Mouse (Mus musculus) urinary bladder, postnatal 4 days (tissue): Measurements from ENCODE around the gene Agbl1.

Experiments used
- DNase-seq, 2 experiments: peaks; one replicate each; pipeline ENCODE4 v3.0.0; 2021 to 2022; ENCODE audit warnings: low spot score in 2 of 2

Gene Agbl1

DNA sequence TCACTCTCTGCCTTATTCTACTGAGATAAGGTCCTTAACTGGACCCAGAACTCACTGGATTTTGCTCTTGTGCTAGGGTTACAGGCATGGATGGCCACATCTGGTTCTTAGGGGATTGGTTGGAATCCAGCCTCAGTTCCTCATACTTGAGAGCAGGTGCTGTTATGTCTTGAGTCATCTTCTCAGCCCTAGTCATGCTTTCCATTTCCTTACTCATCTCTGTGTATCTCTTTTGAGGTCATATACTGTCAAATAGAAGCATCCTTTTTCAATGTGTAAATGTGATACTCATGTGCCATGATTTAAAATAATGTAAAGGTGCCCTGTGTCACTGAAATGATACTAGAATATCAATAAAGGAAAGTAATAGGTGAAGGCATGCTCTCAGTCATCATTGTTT, 705.5 kb downstream of the Agbl1 start:
- no peak for DNase-seq

- no peak for DNase-seq
Observed at GRCm38 (mm10) chr7:76941531-76941930, 711.8 kb downstream of the Agbl1 start.

DNA sequence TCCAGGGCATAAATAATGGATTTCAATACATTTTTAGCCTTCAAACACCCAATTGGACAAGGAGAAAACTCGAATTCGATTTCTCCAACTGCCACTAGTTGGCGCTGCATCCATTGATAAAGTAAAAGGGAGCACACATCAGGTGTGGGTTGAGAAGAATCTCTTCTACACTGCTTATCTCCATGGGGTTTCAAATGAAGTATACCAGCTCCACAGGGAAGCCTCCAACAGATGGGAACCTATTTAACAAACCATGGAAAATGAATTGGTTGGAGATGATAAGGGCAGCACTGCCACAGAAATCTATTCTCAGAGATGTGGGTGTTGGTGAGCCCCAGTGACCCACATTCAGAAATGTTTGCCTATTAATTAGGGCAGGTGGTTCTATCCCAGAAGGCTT, 741.6 kb downstream of the Agbl1 start:
- no peak for DNase-seq

GRCm38 (mm10) chr7:77009571-77009970, 779.9 kb downstream of the Agbl1 start:
- no peak for DNase-seq

DNA sequence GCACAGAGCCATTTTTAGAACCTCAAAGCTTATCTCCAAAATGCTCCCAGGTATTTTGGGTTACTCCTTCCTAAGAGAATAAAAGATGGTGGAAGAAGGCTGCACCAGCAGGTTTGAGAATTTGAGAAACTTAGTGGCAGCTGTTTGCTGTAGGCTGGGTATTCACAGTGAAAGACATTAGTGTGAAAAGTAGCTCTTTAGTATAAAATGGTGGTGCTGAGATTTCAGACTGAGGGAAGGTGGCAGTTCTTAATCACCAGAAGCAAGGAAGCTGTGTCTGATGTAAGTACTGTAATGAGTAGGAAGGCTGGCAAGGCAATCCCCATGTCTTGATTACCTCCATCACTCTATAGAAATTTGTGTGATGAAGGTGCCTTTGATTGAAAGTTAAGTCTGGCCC, 799.3 kb downstream of the Agbl1 start:
- DNase-seq = no peak

GRCm38 (mm10) chr7:77076033-77076432, 846.3 kb downstream of the Agbl1 start:
- DNase-seq = no peak

DNA sequence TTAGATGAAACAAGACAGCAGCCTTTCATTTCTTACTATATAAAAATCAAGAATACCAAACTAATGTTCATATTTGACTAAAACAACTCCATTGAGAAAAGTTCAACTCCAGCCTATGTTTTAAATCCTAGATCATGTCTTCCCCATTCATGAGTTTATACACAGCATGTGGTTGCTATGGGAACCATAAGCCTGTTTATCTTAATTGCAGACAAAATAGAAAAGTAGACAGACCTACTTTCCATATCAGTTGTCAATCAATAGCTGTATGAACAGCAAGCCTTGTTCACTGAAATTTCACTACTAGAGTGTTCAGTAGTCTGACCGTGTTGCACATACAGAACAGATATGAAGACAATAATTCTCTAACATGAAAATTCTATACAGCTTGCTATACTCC, 857.6 kb downstream of the Agbl1 start:
- DNase-seq = no peak

- no peak for DNase-seq
Observed at GRCm38 (mm10) chr7:77095153-77095552, 865.5 kb downstream of the Agbl1 start.

DNA sequence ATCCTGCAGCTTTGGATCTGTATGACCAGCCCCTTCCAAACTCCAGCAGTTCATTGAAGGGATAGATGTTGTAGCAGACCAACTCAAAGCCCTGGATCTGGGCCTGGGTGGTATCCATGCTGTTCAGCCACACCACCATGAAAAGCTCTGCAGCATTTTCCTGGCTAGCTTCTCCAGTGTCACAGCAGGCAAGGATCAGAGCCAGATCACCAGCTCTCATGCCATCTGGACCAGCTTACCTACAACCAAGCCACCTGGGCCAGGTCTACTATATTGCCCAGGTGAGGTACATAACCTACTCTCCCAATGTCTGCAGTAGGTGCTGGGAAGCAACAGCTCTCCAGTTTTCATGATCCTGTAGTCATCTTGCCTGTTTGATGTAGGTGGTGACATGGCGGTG, 884.3 kb downstream of the Agbl1 start:
- DNase-seq = no peak

DNA sequence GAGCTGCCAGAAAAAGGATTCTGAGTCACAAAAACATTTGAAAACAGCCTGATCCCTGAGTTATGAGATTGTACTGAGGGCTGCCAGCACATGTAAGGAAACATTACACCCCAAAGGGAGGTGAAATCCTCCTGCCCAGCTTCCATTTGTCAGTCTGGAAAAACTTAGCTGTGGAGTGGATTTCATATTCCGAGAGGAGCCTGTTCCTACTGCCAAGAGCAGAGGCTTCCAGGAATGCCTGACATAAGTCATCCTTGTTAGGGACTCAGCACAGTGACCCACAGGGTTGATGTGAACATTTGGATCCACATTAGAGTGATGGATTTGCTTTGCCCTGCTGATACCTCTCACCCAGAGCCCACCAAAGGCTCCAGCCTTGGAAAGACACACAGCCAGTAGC, 899.4 kb downstream of the Agbl1 start:
- no peak for DNase-seq

DNA sequence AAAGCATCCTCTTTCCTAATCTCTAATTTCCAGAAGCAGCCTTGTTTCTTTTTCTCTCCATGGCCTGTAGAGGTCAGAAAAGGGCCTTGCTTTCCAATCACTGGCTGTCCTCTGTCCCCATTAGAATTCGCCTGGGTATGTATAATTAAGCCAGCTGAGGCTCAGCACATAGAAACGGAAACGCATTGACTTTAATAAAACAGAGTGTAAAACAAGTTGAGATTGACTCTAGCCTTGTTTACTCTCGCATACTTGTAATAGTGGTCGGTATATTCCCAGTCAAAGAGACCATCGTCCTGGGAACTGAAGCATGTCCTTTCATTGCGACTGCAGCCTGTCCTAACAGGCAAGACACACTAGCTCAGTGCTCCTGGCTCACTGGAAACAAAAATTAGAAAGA, 902.3 kb downstream of the Agbl1 start:
- no peak for DNase-seq

DNA sequence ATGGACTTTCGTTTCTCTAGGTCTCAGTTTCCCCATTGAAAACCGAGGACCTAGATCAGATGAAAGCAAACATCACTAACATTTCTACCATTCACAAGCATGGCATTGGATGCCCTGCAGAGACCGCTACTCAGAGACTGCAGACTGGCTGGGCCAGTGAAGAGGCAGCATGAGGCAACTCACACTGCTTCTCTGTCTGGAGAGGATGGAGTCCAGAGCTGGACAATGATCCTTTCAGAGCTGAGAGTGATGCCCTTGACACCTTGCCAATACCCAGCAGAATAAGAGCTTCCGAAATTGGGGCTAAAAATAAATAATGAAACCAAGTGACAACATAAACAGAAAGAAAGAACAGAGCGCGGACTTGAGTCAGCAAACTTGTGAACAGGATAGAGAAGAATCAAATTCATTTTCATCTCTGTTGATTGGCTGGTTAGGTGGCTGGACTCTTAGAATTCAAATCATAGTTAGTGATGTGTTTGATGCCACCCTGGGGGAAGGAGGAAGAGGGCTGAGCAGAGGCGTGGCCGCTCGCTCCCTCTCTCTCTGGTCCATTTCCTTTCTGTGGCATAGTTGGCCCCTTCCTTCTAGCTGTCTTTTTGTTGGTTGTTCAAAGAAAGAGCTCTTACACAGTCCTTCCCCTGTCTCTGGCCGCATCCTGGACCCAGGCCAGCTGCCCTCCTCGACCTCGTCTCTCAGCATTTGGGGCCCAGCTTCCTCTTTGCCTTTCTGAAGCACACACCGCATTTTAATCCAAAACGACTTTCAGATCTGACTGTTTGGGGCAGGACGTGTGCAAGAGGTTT, 903.1 kb downstream of the Agbl1 start:
- DNase-seq = no peak

DNA sequence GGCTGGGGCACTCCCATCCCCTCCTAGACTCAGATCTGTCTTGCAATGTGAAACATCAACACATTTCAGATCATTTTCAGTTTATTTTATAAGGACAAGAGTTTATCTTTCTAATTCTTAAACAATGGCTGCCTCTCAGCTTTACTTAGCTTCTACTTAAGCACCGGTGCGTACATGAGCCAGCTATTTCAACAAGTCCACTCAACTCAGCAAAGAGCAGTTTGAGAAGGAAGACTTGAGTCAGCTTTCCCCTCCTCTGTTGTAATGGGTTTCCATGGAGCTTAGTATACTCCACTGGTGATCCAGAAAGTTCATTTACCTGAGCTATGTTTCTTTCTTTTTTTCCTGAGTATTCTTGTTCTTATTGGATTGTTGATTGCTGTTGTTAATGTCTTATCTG, 905.2 kb downstream of the Agbl1 start:
- no peak for DNase-seq

DNA sequence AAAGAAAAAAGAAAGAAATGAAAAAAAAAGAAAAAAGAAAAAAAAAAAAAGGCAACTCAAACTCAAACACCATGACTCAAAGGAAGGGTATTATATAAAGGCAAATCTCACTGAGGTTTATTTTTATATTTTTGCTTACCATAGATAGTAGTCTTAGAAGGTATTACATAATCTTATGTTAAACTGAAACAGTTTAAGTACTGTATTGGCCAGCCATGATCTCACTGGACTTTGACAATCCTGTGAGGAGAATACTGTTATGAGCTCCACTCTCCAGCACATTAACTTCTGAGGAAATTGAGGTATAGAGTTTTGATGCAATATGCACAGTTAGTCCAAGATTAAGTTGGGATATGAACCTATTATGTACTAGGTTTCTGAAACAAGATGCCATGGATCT, 909.0 kb downstream of the Agbl1 start:
- DNase-seq = no peak

GRCm38 (mm10) chr7:77147527-77147926, 917.8 kb downstream of the Agbl1 start:
- no peak for DNase-seq

- no peak for DNase-seq
Observed at GRCm38 (mm10) chr7:77148820-77149219, 919.1 kb downstream of the Agbl1 start.

DNA sequence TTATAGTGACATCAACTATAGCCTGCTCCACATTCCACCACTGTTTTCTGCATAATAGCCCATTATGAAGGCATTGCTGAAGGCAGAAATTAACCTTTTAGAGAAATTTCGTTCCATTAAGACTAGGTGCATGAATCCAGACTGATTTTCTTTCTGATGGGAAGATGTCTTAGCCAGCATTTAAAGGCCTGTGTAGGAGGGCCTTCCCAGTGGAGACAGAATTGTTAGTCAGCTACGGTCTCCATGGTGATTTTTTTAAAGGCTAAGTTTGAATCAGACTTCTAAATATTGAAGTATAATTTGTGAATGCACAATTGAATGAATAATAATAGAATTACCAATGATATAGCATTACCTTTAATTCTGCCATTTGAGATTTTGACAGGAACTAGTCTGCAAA, 920.2 kb downstream of the Agbl1 start:
- no peak for DNase-seq

DNA sequence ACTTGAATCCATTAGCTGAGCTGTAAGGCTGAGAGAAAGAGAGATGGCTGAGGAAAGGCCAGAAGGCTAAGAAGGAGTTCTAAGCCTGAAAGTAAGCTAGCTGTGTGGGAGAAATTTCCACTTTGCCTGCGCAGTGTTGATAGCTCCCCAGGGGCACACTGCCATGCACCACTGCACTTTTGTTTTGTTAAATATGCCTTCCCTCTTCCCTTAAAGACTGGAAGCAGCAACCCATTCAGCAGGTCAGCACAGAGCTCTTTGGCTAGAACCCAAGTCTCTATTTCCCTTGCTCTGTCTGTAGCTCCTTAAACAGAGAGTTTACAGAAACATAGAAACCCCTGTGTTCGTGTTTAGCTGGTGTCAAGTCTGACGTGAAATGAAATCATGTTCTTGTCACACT, 922.7 kb downstream of the Agbl1 start:
- no peak for DNase-seq

DNA sequence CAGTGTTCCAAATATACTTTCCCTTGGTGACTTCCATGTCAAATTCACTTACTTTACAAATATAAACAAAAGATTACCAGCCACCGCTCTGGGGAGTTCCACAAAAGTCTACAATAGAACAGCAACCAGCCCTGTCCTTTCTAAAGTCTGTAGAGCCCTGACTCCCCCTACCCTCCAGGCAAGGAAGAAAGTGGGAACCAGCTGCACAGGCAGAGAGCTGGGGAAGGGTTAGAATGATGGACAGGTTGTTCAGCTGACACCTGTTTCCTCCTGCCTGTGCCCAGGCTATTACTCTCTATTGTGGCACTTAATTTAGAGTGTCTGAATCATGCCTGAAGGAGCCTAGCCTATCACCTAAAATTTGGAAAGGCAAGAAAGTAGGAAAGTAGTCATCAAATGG, 923.2 kb downstream of the Agbl1 start:
- no peak for DNase-seq

GRCm38 (mm10) chr7:77164921-77165320, 935.2 kb downstream of the Agbl1 start:
- DNase-seq = no peak
